Mouse (Mus musculus): ENCODE measurements at regions not wholly inside any gene's neighbourhood (a gene's known extent, or its start where the extent isn't known, plus 50 kb on each side); places are given as distances from the start of the nearest gene placed in this dataset.
A peak's percentile ranks its signal among the peaks of the same experiment; 100 is the strongest.

DNA sequence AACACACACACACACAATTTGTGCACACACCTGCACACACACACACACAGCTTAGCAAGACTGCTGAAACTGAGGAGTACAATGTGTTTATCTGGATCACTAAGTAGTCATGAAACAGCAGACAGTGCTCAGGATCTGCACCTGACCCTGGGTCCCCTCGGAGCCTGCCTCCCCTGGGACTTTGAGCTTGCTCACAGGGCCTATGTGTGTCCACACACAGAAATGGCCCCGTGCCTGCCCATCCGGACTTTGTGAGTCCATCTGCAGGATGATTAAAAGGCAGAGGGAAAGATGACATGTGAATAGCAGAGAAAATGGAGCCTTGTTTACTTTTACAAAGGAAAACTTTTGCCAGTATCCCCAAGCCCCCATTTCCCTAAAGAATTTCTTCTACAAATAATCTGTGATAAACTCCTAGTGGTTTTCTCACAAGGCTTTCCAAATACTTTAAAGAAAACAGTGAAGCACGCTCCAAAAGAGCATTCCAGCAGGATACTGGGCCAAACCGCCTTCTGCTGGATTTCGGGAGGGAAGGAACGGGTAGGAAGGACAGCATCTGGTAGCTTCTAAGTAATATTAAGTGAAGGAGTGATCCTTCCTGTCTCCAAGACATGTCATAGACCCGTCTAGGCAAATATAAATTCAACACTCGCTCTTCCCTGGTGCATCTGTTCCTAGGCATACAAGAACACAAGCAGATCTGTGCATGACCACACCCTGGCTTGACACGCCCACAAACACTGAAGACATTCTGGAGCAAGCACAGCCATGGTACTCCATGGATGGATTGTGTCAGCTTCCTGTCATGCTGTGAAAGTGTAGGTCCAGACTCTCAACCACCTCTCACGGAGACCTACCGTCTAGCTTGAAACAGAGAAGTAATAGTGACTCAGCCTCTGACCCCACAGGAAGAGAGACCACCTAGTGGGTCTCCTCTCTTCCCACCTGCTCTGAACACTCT is 52.1 kb upstream of the Zfp637 start:
- peak; percentile 61 for DNase-seq (ENCODE audit: low read depth, low spot score)

DNA sequence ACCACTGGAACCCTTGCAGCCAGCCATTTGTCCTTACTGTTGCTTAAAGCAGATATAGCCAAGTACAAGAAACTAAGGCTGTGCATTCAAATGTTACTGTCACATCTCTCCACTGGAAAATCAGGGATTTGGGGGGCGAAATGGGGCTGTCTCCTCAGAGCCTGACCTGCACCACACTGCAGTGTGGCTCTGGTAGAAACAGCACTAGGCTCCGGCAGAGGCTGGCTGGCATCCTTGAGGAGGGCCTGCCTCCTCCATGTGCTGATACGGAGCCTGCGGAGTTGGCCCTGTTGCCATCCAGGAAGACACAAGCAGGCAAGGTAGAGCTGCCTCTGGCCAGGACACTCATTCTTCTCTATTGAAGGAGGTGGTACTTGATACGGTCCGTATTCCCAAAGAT is 50.4 kb upstream of the Zfp637 start:
- DNase-seq (ENCODE audit: low read depth, low spot score), result no peak
